Mouse (Mus musculus): ENCODE data around the gene Ecm2. TPM values are rescaled to one million over a fixed set of nuclear protein-coding genes. Genes with fewer than 3 reads are reported as not detected.

Ecm2 gene
- polyA plus RNA-seq, 1 experiment from 2014 or later: 5.8 TPM

- H3K4me2 ChIP-seq (ENCODE audit: low read depth, low read length): no peak overlapping the region
- 46% methylated on average over 5 of the region's 5 CpGs for WGBS
- peaks cover 14% of the 10 kb centered on the region for H3K4me1 ChIP-seq (ENCODE audit: control insufficient read depth, insufficient read depth, low read length)
- H3K9ac ChIP-seq (ENCODE audit: low read length): no peak overlapping the region
- H3K9me3 ChIP-seq (replicated peaks; ENCODE audit: control insufficient read depth, low read length): no peaks in the 10 kb centered on the region
- H3K36me3 ChIP-seq (ENCODE audit: control insufficient read depth, insufficient read depth): no peaks in the 10 kb centered on the region
- H3K27ac ChIP-seq (ENCODE audit: low read length): peak overlapping the region; percentile 72
- ATAC-seq (replicated peaks; ENCODE audit: extremely low read depth, insufficient read depth, low FRiP score): no peak
- H3K4me3 ChIP-seq (ENCODE audit: low read length): no peak overlapping the region
- no peaks in the 10 kb centered on the region for H3K27me3 ChIP-seq (ENCODE audit: control insufficient read depth, insufficient read depth, low read length)
These were observed 24.1 kb upstream of the Ecm2 start for GRCm38 (mm10) chr13:49480551-49480950.

- Histone ChIP-seq H3K4me1 (ENCODE audit: control insufficient read depth, insufficient read depth, low read length) (peaks cover 2% of the 10 kb centered on the region; the same call in 1 of the 2 replicates), H3K27ac (ENCODE audit: low read length) (no peak overlapping the region), H3K4me3 (ENCODE audit: low read length) (no peak overlapping the region), H3K4me2 (ENCODE audit: low read depth, low read length) (no peak overlapping the region), H3K36me3 (ENCODE audit: control insufficient read depth, insufficient read depth) (no peaks in the 10 kb centered on the region), H3K27me3 (ENCODE audit: control insufficient read depth, insufficient read depth, low read length) (no peaks in the 10 kb centered on the region), H3K9me3 (replicated peaks; ENCODE audit: control insufficient read depth, low read length) (no peaks in the 10 kb centered on the region), H3K9ac (ENCODE audit: low read length) (no peak overlapping the region)
- 87% methylated on average over 5 of the region's 5 CpGs for WGBS
- no peak for ATAC-seq (replicated peaks; ENCODE audit: extremely low read depth, insufficient read depth, low FRiP score)
These were observed 19.2 kb upstream of the Ecm2 start for GRCm38 (mm10) chr13:49485388-49485787.

GRCm38 (mm10) chr13:49492376-49493368 is 11.9 kb upstream of the Ecm2 start, which contains the start of gene Tes3-ps:
TSS of gene Tes3-ps (plus strand) at chr13:49493318.
- no peak; the same call in 1 of the 2 replicates for ATAC-seq (replicated peaks; ENCODE audit: extremely low read depth, insufficient read depth, low FRiP score)
- H3K4me2 ChIP-seq (ENCODE audit: low read depth, low read length): no peak within 1 kb of the TSS
- WGBS: 40% methylated on average over 6 of the region's 6 CpGs

GRCm38 (mm10) chr13:49505776-49506175 is 1.2 kb downstream of the Ecm2 start:
- H3K36me3 ChIP-seq (ENCODE audit: control insufficient read depth, insufficient read depth): no peaks in the 10 kb centered on the region
- H3K9ac ChIP-seq (ENCODE audit: low read length): no peak overlapping the region
- no peaks in the 10 kb centered on the region for H3K9me3 ChIP-seq (replicated peaks; ENCODE audit: control insufficient read depth, low read length)
- H3K27ac ChIP-seq (ENCODE audit: low read length): no peak overlapping the region
- H3K4me3 ChIP-seq (ENCODE audit: low read length): peak overlapping the region; percentile 18
- no peak for ATAC-seq (replicated peaks; ENCODE audit: extremely low read depth, insufficient read depth, low FRiP score)
- WGBS: 71% methylated on average over 4 of the region's 4 CpGs
- H3K27me3 ChIP-seq (ENCODE audit: control insufficient read depth, insufficient read depth, low read length): no peaks in the 10 kb centered on the region
- peak overlapping the region; percentile 47 for H3K4me2 ChIP-seq (ENCODE audit: low read depth, low read length)
- no peaks in the 10 kb centered on the region for H3K4me1 ChIP-seq (ENCODE audit: control insufficient read depth, insufficient read depth, low read length)

More at GRCm38 (mm10) chr13:49492376-49493368, 11.9 kb upstream of the Ecm2 start, which contains the start of gene Tes3-ps:
- H3K4me1 ChIP-seq (ENCODE audit: control insufficient read depth, insufficient read depth, low read length): peaks cover 13% of the 10 kb centered on the region
- H3K4me3 ChIP-seq (ENCODE audit: low read length): no peak within 1 kb of the TSS
- H3K27ac ChIP-seq (ENCODE audit: low read length): peak within 1 kb of the TSS; percentile 59; the same call in 1 of the 2 replicates
- H3K27me3 ChIP-seq (ENCODE audit: control insufficient read depth, insufficient read depth, low read length): no peaks in the 10 kb centered on the region
- H3K9me3 ChIP-seq (replicated peaks; ENCODE audit: control insufficient read depth, low read length): no peaks in the 10 kb centered on the region
- no peak within 1 kb of the TSS for H3K9ac ChIP-seq (ENCODE audit: low read length)
- H3K36me3 ChIP-seq (ENCODE audit: control insufficient read depth, insufficient read depth): no peaks in the 10 kb centered on the region

- H3K4me3 ChIP-seq (ENCODE audit: low read length): no peak overlapping the region
- H3K4me1 ChIP-seq (ENCODE audit: control insufficient read depth, insufficient read depth, low read length): no peaks in the 10 kb centered on the region
- WGBS: 49% methylated on average over 3 of the region's 3 CpGs
- H3K9ac ChIP-seq (ENCODE audit: low read length): no peak overlapping the region
- no peak overlapping the region for H3K4me2 ChIP-seq (ENCODE audit: low read depth, low read length)
- ATAC-seq (replicated peaks; ENCODE audit: extremely low read depth, insufficient read depth, low FRiP score): no peak
- H3K9me3 ChIP-seq (replicated peaks; ENCODE audit: control insufficient read depth, low read length): no peaks in the 10 kb centered on the region
- H3K27me3 ChIP-seq (ENCODE audit: control insufficient read depth, insufficient read depth, low read length): no peaks in the 10 kb centered on the region
- H3K27ac ChIP-seq (ENCODE audit: low read length): no peak overlapping the region
- no peaks in the 10 kb centered on the region for H3K36me3 ChIP-seq (ENCODE audit: control insufficient read depth, insufficient read depth)
These were observed 2.6 kb downstream of the Ecm2 start for GRCm38 (mm10) chr13:49507176-49507575.

GRCm38 (mm10) chr13:49518761-49519160 is 14.2 kb downstream of the Ecm2 start:
- Histone ChIP-seq H3K4me2 (ENCODE audit: low read depth, low read length) (no peak overlapping the region), H3K4me3 (ENCODE audit: low read length) (no peak overlapping the region), H3K36me3 (ENCODE audit: control insufficient read depth, insufficient read depth) (no peaks in the 10 kb centered on the region), H3K27ac (ENCODE audit: low read length) (no peak overlapping the region), H3K4me1 (ENCODE audit: control insufficient read depth, insufficient read depth, low read length) (peaks cover 6% of the 10 kb centered on the region; the same call in 1 of the 2 replicates), H3K9ac (ENCODE audit: low read length) (no peak overlapping the region), H3K27me3 (ENCODE audit: control insufficient read depth, insufficient read depth, low read length) (no peaks in the 10 kb centered on the region), H3K9me3 (replicated peaks; ENCODE audit: control insufficient read depth, low read length) (no peaks in the 10 kb centered on the region)
- ATAC-seq (replicated peaks; ENCODE audit: extremely low read depth, insufficient read depth, low FRiP score): no peak
- WGBS: 60% methylated on average over 2 of the region's 2 CpGs

GRCm38 (mm10) chr13:49526235-49526634 is 21.6 kb downstream of the Ecm2 start:
- Histone ChIP-seq H3K4me1 (ENCODE audit: control insufficient read depth, insufficient read depth, low read length) (no peaks in the 10 kb centered on the region), H3K4me3 (ENCODE audit: low read length) (no peak overlapping the region), H3K27ac (ENCODE audit: low read length) (no peak overlapping the region), H3K4me2 (ENCODE audit: low read depth, low read length) (no peak overlapping the region), H3K27me3 (ENCODE audit: control insufficient read depth, insufficient read depth, low read length) (no peaks in the 10 kb centered on the region), H3K36me3 (ENCODE audit: control insufficient read depth, insufficient read depth) (no peaks in the 10 kb centered on the region), H3K9me3 (replicated peaks; ENCODE audit: control insufficient read depth, low read length) (no peaks in the 10 kb centered on the region), H3K9ac (ENCODE audit: low read length) (no peak overlapping the region)
- ATAC-seq (replicated peaks; ENCODE audit: extremely low read depth, insufficient read depth, low FRiP score): no peak
- 80% methylated on average over 2 of the region's 2 CpGs for WGBS

GRCm38 (mm10) chr13:49530636-49531035 is 26.0 kb downstream of the Ecm2 start:
- H3K4me3 ChIP-seq (ENCODE audit: low read length): no peak overlapping the region
- no peaks in the 10 kb centered on the region for H3K9me3 ChIP-seq (replicated peaks; ENCODE audit: control insufficient read depth, low read length)
- no peaks in the 10 kb centered on the region for H3K27me3 ChIP-seq (ENCODE audit: control insufficient read depth, insufficient read depth, low read length)
- H3K4me1 ChIP-seq (ENCODE audit: control insufficient read depth, insufficient read depth, low read length): no peaks in the 10 kb centered on the region
- H3K36me3 ChIP-seq (ENCODE audit: control insufficient read depth, insufficient read depth): no peaks in the 10 kb centered on the region
- no peak overlapping the region for H3K9ac ChIP-seq (ENCODE audit: low read length)
- H3K4me2 ChIP-seq (ENCODE audit: low read depth, low read length): no peak overlapping the region
- WGBS: 95% methylated on average over 4 of the region's 4 CpGs
- no peak for ATAC-seq (replicated peaks; ENCODE audit: extremely low read depth, insufficient read depth, low FRiP score)
- H3K27ac ChIP-seq (ENCODE audit: low read length): no peak overlapping the region

- Histone ChIP-seq H3K36me3 (ENCODE audit: control insufficient read depth, insufficient read depth) (no peaks in the 10 kb centered on the region), H3K4me1 (ENCODE audit: control insufficient read depth, insufficient read depth, low read length) (no peaks in the 10 kb centered on the region), H3K27ac (ENCODE audit: low read length) (no peak overlapping the region), H3K4me3 (ENCODE audit: low read length) (no peak overlapping the region), H3K9ac (ENCODE audit: low read length) (no peak overlapping the region), H3K4me2 (ENCODE audit: low read depth, low read length) (no peak overlapping the region), H3K9me3 (replicated peaks; ENCODE audit: control insufficient read depth, low read length) (no peaks in the 10 kb centered on the region), H3K27me3 (ENCODE audit: control insufficient read depth, insufficient read depth, low read length) (no peaks in the 10 kb centered on the region)
- WGBS: 95% methylated on average over 1 of the region's 1 CpGs
- ATAC-seq (replicated peaks; ENCODE audit: extremely low read depth, insufficient read depth, low FRiP score): no peak
These were observed 32.3 kb downstream of the Ecm2 start for GRCm38 (mm10) chr13:49536946-49537345.

Measured in heart, embryonic 16.5 days (tissue).